Mouse (Mus musculus) layer of hippocampus, postnatal 36 days (tissue): ENCODE measurements around the gene Psma5. TPM values are rescaled to one million over a fixed set of nuclear protein-coding genes. Genes with fewer than 3 reads are reported as not detected.
A peak's percentile ranks its signal among the peaks of the same experiment; 100 is the strongest.
"Not testable (repeated sequence)": the region's sequence is repeated elsewhere in the genome, so short reads cannot be mapped to it uniquely, and the experiment has no call there.

Experiments used
- DNase-seq, 2 experiments: peaks; one replicate each; pipeline ENCODE4 v3.0.0; 2022
- total RNA-seq, 2 experiments: library from RNA; stranded (reverse); gene quantifications; 2 replicates each; pipeline ENCODE4 v1.2.3; 2021

Psma5 gene
- 10 to 100 TPM; 70.9 to 81.1 TPM for total RNA-seq

DNA sequence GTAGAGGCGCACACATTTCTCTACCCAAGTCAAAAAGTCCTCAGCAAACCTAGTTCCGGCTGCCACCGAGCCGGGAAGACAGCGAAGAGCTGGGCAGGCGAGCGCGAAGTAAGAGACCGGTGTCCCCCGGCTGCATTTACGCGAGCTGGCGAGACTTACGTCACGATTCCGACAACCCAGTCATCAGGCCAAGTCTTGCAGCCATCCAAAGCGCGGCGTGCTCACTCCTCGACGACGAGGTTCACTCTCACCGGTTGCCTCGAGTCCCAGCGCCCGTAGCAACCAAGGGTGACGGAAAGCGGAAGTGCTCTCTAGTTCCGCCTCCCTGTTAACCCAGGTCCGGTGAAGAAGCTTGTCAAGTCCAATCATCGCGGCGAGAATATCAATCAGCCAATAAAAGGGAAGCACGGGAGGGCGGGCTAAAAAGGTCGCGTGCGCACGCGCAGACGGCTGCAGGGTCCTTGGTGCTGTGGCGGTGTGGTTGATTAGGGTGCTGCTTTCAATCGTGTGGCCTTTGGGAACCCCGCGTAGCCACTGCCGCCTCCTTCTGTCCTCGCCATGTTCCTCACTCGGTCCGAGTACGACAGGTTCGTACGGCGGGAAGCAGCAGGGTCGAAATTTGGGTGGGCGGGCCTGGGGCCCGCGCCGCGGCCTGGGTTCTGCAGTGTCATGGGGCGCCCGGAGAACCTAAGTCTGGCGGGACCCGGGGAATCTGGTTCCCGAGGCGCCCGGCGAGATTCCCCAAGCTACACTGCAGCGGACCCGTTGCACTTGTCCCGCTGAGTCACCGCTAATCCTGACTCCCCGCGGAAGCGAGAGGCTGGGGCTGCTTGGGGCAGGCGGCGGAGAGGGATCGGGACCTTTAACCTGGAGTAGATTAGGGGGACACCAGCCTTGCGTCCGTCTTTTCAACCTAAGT, at the start of gene Psma5:
TSS of gene Psma5 (plus strand) at position 208 of the 919 bp plus-strand sequence.
- DNase-seq, result peak; percentile 91

GRCm38 (mm10) chr3:108209001-108209400, 47.7 kb upstream of the Psma5 start:
- no peak for DNase-seq

DNA sequence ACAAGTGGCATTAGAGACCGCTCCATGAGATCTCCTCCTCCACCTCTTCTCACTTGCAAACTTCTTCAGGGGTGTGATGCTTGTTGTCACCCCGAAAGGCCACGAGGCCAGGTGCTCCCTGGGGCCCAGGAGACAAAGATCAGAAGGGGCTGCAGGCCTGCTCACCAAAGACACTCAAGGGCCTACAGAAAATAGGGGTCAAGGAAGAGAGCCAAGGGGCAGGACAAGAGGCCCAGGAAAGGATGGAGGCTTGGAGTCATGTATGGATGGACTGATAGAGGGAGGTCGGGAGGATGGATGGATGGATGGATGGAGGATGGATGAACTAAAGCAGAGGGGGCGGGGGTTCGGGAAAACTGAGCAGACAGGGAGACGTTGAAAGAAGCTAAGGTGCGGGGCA, 47.2 kb upstream of the Psma5 start:
- DNase-seq, result peak in 1 of 2 experiments; percentile 4

DNA sequence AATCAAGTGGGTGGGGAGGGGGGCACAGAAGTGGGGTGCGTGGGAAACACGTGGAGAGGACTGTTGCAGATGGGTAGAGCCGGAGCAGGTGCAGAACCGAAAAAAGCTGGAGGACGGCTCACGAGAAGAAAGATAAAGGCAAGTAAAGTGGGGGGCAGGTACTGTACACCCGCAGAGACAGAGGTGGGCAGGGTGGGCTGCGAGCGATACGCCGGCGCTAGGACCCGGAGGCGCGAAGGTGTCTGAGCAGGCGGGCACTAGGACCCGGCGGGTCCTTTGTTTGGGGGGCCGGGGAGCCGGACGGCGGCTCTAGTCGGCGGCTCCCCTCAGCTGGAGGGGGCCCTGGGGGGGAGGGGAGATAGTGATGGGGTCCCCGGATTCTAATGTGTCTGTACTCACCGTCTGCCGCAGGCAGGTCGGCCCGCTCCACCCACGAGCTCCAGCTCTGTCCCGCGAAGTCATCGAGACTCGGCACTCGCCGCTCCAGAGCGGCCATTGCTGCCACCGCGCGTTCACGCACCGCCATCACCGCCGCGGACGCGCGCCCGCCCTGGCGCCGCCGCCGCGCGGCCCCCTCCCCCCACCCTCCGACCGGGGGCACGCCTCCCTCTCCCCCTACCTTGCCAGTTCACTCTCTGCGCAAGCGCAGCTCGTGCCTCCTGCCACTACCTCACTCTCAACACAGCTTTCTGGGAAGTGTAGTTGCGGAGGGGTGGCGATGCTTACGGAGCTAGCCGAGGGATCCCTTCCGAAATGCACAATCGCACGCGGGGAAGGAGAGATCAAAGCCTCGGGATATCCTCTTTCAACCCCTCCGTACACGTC, 46.6 kb upstream of the Psma5 start:
- peak; percentile 94 for DNase-seq

GRCm38 (mm10) chr3:108210771-108211139, 46.0 kb upstream of the Psma5 start, which contains the start of gene Atxn7l2:
Gene Atxn7l2, minus strand, starts transcription at chr3:108210934.
- no peak for DNase-seq

DNA sequence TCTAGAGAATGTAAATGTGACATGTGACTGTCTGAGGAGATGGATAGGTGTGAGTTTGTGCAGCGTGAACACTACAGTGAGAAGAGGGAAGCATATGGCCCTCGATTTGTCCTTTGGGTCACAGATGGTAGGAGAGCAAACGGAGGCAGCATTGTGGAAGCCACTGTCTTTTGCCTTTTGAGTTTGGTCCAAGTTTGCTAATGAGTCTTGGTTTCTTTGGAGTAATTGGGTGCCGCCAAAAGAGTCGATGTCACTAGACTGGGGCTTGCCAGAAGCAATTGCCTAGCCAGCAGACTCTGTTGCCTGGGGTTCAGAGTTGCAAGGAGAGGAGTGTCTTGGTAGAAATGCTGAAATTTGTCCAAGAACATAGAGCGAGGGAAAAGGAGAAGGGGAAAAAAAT, 44.9 kb upstream of the Psma5 start:
- DNase-seq, result peak in 1 of 2 experiments; percentile 24

DNA sequence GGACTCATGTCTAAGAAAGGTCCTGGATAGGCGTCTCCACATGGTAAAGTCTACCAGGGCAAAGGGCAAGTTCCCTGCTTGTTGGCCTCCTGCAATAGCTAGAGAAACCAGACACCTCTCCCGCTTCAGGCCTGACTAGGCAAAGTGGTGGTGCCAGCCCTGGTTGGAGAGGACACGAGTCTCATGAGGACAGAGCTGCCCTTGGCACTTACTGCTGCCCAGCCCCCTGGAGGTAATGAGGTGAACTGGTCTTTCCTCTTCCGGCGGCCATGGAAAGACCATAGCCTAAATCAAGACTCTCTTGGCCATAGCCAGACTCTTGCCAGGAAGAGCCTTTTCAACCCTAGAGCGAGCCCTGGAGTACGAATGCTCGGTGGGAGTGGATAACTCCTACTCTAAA, 44.3 kb upstream of the Psma5 start:
- DNase-seq, result peak in 1 of 2 experiments; percentile 2

DNA sequence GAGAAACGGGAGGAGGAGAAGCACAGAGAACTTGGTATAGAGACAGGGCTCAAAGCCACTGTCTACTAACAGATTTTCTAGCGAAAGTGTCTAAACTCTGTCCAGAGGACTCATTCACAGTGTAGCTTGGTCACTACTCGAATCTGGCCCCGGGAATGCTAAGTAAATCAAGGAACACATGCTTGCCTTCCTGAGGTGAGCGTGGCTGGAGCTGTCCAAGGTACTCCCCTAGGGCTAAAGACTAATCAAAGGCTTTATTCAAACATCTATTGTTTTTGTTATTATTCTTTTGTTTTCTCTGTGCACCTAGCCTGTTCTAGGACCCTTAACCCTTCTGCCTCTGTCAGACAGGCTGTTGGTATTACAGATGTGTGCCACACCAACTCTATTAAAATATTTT, 42.0 kb upstream of the Psma5 start:
- DNase-seq, result no peak

- DNase-seq, result no peak
Measured at GRCm38 (mm10) chr3:108220661-108221060, 36.1 kb upstream of the Psma5 start.

DNA sequence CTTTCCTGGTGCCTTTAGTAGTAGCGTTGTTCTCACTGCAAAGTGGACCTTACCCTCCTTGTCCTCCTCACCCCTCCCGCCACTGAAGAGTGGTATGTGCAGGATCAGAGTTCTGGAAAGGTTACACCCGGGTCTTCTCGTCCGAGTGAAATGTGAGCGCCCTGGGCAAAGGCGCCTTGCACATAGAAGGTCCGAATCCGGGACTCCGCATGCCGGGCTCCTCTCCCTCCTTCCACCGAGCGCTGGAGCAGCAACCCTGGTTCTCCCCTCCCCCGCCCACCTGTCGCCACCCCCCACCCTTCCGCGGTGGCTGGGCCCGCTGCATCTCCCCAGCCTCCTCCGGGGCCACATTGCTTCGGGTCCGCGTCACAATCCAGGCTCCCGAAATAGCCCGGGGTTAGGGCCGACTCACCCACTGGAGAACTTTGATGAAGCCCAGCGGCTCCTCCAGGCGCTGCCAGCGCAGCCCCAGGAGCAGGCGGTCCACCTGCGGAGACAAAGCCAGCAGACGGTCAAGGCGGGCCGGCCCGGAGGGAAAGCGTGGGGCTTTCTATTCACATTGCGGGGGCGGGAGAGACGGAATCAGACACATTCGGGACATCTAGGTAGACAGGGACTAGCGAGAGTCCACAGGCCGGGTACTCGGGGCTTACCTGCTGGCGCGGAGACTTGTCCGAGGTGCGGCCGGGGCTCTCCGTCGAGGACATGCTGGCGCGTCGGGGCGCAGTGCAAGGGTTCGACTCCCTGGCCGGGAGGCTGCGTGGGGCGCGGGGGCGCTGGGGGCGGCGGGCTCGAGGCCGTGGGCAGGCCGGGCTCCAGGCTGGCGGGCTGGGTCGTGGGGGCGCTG, 30.8 kb upstream of the Psma5 start:
- peak in 1 of 2 experiments; percentile 1 for DNase-seq

- peak in 1 of 2 experiments; percentile 12 for DNase-seq
Measured at GRCm38 (mm10) chr3:108226558-108227350, 30.0 kb upstream of the Psma5 start, which contains the start of gene Sypl2. Gene Sypl2, minus strand, starts transcription at chr3:108226648.

GRCm38 (mm10) chr3:108227521-108227920, 29.2 kb upstream of the Psma5 start:
- DNase-seq, result no peak

- no peak for DNase-seq
Measured at GRCm38 (mm10) chr3:108231646-108232045, 25.1 kb upstream of the Psma5 start.

DNA sequence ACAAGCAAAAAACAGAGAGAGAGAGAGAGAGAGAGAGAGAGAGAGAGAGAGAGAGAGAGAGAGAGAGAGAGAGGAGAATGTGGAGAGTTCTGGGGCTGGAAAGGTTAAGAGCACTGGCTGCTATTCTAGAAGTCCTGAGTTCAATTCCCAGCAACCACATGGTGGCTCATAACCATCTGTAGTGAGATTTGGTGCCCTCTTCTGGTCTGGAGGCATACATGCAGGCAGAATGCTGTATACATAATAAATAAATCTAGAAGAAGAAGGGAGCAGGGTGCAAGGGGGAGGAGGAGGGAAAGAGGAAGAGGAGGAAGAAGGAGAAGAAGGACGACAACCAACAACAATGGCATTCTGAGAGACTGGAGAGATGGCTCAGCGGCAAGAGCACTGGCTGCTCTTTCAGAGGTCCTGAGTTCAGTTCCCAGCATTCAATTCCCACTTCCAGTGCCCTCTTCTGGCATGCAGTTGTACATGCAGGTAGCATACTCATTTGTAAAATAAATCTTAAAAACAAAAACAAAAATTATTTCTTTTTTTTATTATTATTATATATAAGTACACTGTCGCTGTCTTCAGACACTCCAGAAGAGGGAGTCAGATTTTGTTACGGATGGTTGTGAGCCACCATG, 19.1 kb upstream of the Psma5 start:
- not testable (repeated sequence) for DNase-seq

GRCm38 (mm10) chr3:108241243-108241839, 15.4 kb upstream of the Psma5 start:
- DNase-seq, result no peak

DNA sequence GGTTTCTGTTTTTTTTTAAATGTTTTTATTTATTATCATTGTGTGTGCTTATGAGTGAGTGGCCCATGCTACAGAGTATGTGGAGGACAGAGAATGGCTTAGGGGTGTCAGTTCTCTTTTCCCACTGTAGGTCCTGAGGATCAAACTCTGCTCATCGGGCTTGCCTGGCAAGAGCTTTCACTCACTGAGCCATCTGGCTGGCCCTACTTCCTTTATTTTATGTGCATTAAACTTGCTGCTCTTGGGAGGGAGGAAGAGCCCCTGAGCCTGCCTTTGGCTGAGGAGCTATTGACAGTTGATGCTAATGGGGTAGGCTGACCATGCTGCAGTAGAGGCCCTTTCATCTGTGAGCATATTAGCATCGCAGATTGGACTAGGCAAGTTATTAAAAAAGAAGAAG, 9.9 kb upstream of the Psma5 start:
- DNase-seq, result no peak

GRCm38 (mm10) chr3:108257831-108258500, 1.2 kb downstream of the Psma5 start:
- DNase-seq, result no peak

GRCm38 (mm10) chr3:108259319-108259718, 2.6 kb downstream of the Psma5 start:
- DNase-seq, result no peak

DNA sequence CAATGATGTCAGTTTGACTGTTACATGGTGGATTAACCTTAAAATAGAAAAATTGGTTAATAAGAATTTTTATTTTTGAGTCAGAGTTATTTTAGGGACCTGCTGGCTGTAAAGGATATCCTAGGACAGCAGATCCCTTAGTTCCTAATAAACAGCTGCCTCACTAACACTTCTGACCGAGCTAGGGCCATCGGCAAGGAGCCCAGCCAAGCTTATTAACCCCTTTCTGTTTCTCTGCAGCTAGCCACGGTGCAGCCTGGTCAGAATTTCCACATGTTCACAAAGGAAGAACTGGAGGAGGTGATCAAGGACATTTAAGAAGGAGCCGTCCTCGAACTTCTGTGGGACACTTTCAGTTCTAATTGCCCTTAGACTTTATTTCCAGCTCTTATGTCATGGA, 22.8 kb downstream of the Psma5 start:
- DNase-seq, result not testable (repeated sequence)
